Mouse (Mus musculus): ENCODE measurements around the gene Gm21149.
"Not testable (repeated sequence)": the region's sequence is repeated elsewhere in the genome, so short reads cannot be mapped to it uniquely, and the experiment has no call there.

Gm21149 gene

DNA sequence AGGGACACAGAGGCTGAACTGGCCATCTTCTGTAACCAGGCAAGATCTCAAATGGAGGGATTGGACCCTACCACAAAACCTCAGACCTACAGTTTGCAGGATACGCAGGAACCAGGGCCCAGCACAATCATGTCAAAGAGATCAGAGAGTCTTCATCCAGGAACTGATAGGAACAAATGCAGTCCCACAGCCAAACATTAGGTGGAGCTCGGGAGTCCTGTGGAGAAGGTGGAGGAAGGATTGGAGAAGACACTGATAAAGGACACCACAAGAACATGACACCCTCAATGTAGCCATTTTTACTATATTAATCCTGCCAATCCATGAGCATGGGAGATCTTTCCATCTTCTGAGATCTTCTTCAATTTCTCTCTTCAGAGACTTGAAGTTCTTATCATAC is 12.8 kb downstream of the Gm21149 start:
- not testable (repeated sequence) for DNase-seq (ENCODE audit: low read depth in 1 of 2, low spot score in 2 of 2)

DNA sequence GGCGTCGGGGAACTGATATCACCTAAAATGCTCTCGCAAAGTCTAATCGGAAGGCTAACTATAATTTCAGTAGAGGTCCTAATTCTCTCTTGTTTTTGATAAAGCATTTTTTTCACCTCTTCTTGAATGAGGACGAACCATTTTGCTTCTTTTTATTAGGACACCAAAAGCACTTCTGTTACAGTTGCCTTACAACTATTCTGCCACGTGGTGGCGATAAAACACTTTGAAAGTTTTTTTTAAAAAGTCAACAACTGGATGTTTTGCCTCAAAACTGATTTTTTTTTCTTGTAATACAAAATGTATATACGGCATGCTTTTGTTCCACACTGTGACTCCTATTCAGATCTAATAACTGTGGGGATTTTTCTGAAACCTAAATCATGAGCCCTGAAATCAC is 14.7 kb downstream of the Gm21149 start:
- DNase-seq (ENCODE audit: low read depth in 1 of 2, low spot score in 2 of 2): not testable (repeated sequence)

DNA sequence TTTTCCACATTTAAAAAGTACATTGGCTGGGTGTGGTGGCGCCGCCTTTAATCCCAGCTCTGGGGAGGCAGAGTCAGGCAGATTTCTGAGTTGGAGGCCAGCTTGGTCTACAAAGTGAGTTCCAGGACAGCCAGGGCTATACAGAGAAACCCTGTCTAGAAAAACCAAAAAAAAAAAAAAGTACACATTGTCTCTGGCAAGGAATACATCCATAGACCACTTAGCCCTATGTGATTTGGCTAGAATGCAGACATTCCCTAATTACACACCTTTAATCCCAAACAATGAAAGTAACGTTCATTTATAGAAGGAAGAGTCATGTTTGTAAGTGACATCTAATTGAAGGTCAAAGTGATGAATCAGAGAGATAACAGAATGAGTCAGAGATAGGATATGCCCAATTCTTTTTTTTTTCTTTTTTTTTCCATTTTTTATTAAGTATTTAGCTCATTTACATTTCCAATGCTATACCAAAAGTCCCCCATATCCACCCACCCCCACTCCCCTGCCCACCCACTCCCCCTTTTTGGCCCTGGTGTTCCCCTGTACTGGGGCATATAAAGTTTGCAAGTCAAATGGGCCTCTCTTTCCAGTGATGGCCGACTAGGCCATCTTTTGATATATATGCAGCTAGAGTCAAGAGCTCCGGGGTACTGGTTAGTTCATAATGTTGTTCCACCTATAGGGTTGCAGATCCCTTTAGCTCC is 18.3 kb downstream of the Gm21149 start:
- not testable (repeated sequence) for DNase-seq (ENCODE audit: low read depth in 1 of 2, low spot score in 2 of 2)
